Mouse (Mus musculus) forebrain, embryonic 16.5 days (tissue): ENCODE results near the gene Ace3. TPM values are rescaled to one million over a fixed set of nuclear protein-coding genes. Genes with fewer than 3 reads are reported as not detected.
A peak's percentile ranks its signal among the peaks of the same experiment; 100 is the strongest.

ENCODE experiments used
- ATAC-seq: fragments of 200-750 bp; cut with Nextera tagmentation; 2 replicates; pipeline ENCODE4 v1.8.0; 2017; ENCODE audit warnings: mild to moderate bottlenecking, moderate library complexity
- H3K27ac ChIP-seq: fragments of 300-500 bp; sonication (generic); 2 replicates; pipeline ENCODE4 v1.5.1; 2014; ENCODE audit warnings: low read length, control low read depth
- H3K27me3 ChIP-seq: fragments of 300-500 bp; sonication (generic); replicated peaks from 2 replicates; pipeline ENCODE4 v1.6.1; 2014; ENCODE audit warnings: low read length; ENCODE audit not compliant: control insufficient read depth, insufficient read depth
- H3K36me3 ChIP-seq: fragments of 300-500 bp; sonication (generic); 2 replicates; pipeline ENCODE4 v1.6.1; 2014; ENCODE audit not compliant: control insufficient read depth, insufficient read depth
- H3K4me1 ChIP-seq: fragments of 300-500 bp; sonication (generic); replicated peaks from 2 replicates; pipeline ENCODE4 v1.6.1; 2014; ENCODE audit warnings: low read length; ENCODE audit not compliant: control insufficient read depth, insufficient read depth
- H3K4me2 ChIP-seq: fragments of 300-500 bp; sonication (generic); 2 replicates; pipeline ENCODE4 v1.6.1; 2014; ENCODE audit warnings: mild to moderate bottlenecking, low read length, control low read depth
- H3K4me3 ChIP-seq: fragments of 300-500 bp; sonication (generic); replicated peaks from 2 replicates; pipeline ENCODE4 v1.5.1; 2014; ENCODE audit warnings: mild to moderate bottlenecking, low read length, control low read depth
- H3K9ac ChIP-seq: fragments of 300-500 bp; sonication (generic); replicated peaks from 2 replicates; pipeline ENCODE4 v1.6.1; 2014; ENCODE audit warnings: low read depth, low read length, control low read depth
- H3K9me3 ChIP-seq: fragments of 300-500 bp; sonication (generic); 2 replicates; pipeline ENCODE4 v1.6.1; 2016; ENCODE audit warnings: low read length; ENCODE audit not compliant: control insufficient read depth
- WGBS: fragments of 180-500 bp; shearing (Covaris S2); extraction: QIAGEN DNeasy Blood & Tissue Kit; methylation state at CpG from one replicate; pipeline ENCODE4 v1.1.7; 2014; 5-methylcytosine and 5-hydroxymethylcytosine counted together
- polyA plus RNA-seq: library from polyadenylated mRNA; unstranded; fragments of >200 nt; fragmentation: Nextera tagmentation; extraction: Ambion mirVana; gene quantifications from 2 replicates; pipeline ENCODE4 v1.2.1, GENCODE M21; 2015

Ace3 gene
- polyA plus RNA-seq, 1 experiment from 2014 or later: not detected

DNA sequence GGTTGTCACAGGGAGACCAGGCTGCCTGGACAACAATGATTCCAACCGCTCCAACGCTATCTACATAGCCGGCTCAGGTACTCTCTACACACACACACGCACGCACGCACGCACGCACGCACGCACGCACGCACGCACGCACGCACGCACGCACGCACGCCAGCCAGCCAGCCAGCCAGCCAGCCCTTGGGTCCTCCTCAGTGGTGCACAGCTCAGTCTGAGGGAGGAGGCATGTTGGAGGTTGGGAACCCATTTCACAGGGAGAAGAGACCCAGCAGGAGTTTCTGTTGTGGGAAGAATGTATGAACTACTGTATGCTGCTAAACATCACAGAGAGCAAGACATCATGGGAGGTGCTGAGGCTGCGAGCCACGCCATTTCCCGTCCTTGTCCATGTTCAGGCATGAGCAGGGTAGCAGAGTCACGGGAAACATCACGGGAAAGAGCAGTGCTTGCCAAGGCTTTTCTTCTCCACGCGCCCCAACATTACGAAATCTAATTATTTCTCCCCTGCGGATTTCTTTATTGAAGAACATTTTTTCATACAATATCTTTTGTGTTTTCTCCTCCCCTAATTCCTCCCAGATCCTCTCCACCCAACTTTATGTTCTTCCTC, 38.6 kb upstream of the Ace3 start:
- ATAC-seq: no peak
- no peak overlapping the region for H3K9ac ChIP-seq
- H3K4me1 ChIP-seq: peaks cover 7% of the 10 kb centered on the region
- no peaks in the 10 kb centered on the region for H3K27me3 ChIP-seq
- no peak overlapping the region for H3K4me3 ChIP-seq
- H3K27ac ChIP-seq: no peak overlapping the region
- 85% methylated on average over 28 of the region's 28 CpGs for WGBS
- H3K9me3 ChIP-seq: no peaks in the 10 kb centered on the region
- no peaks in the 10 kb centered on the region for H3K36me3 ChIP-seq
- no peak overlapping the region for H3K4me2 ChIP-seq

GRCm38 (mm10) chr11:105957501-105957900, 37.0 kb upstream of the Ace3 start:
- Histone ChIP-seq H3K4me1 (peaks cover 7% of the 10 kb centered on the region), H3K36me3 (no peaks in the 10 kb centered on the region), H3K27ac (no peak overlapping the region), H3K27me3 (no peaks in the 10 kb centered on the region), H3K4me2 (no peak overlapping the region), H3K4me3 (no peak overlapping the region), H3K9me3 (no peaks in the 10 kb centered on the region), H3K9ac (no peak overlapping the region)
- ATAC-seq: no peak
- WGBS: 34% methylated on average over 6 of the region's 6 CpGs

DNA sequence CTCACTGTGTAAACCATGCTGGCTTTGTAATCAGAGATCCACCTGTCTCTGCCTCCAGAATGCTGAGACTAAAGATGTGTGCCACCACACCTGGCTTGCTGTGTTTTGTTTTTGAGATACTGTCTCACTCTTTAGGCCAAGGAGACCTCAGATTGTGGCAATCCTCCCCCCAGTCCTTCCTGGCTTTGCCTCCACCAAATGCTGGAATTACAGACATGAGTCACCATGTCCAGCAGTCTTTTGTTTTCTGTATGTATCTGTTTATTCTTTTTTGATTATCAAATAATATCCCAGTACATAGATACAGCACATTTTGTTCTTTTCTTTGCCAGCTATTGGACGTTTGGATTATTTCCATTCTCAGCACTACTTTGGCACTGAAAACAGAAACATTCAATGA, 35.9 kb upstream of the Ace3 start:
- no peak overlapping the region for H3K4me3 ChIP-seq
- no peak overlapping the region for H3K4me2 ChIP-seq
- 32% methylated on average over 1 of the region's 1 CpGs for WGBS
- no peaks in the 10 kb centered on the region for H3K36me3 ChIP-seq
- no peaks in the 10 kb centered on the region for H3K9me3 ChIP-seq
- no peak overlapping the region for H3K9ac ChIP-seq
- H3K27ac ChIP-seq: no peak overlapping the region
- H3K4me1 ChIP-seq: peaks cover 7% of the 10 kb centered on the region
- ATAC-seq: no peak
- H3K27me3 ChIP-seq: no peaks in the 10 kb centered on the region

DNA sequence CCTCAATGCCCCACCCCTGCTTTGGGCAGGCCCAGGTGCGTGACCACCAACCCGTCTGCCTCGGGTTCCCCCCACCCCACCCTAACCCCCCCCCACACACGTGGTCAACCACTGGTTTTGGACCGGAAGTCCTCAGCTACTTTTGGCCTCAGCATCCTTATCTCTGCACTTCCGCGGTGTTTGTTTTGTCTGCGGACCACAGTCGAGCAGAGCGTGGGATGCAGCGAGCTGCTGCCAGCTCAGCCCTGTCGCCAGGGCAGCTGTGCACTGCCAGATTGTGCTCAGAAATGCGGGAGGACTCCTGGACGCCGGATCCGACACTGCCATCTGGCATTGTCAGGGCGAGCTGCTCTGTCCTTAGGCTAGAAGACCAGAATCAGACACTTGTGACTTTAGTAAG, 35.1 kb upstream of the Ace3 start:
- 0 out of 2 replicates have a peak, but pooled peaks have one; percentile 47 for ATAC-seq
- H3K9me3 ChIP-seq: no peaks in the 10 kb centered on the region
- H3K9ac ChIP-seq: no peak overlapping the region
- no peak overlapping the region for H3K4me3 ChIP-seq
- H3K4me1 ChIP-seq: peaks cover 7% of the 10 kb centered on the region
- H3K27ac ChIP-seq: no peak overlapping the region
- no peaks in the 10 kb centered on the region for H3K27me3 ChIP-seq
- no peaks in the 10 kb centered on the region for H3K36me3 ChIP-seq
- no peak overlapping the region; the same call in 1 of the 2 replicates for H3K4me2 ChIP-seq
- WGBS: 54% methylated on average over 17 of the region's 17 CpGs

DNA sequence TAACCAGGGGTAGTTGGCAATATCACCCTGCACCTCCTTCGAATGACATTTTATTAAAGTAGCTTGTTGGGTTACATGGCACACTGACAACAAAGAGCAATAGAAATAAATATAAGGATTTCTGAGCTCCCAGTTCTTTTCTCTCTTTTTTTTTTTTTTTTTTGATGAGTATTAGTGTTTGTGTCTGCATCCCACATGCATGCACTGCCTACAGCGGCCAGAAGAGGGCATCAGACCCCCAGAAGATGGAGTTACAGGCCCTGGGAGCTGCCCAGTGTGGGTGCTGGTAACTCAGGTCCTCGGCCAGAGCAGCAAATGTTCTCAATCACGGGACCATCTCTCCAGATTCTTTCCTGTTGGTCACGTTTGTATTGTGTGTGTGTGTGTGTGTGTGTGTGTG, 29.8 kb upstream of the Ace3 start:
- Histone ChIP-seq H3K4me1 (peaks cover 12% of the 10 kb centered on the region), H3K27me3 (peaks cover 13% of the 10 kb centered on the region), H3K9ac (no peak overlapping the region), H3K27ac (no peak overlapping the region), H3K4me2 (no peak overlapping the region), H3K36me3 (no peaks in the 10 kb centered on the region), H3K4me3 (no peak overlapping the region), H3K9me3 (no peaks in the 10 kb centered on the region)
- WGBS: 76% methylated on average over 5 of the region's 5 CpGs
- ATAC-seq: no peak

DNA sequence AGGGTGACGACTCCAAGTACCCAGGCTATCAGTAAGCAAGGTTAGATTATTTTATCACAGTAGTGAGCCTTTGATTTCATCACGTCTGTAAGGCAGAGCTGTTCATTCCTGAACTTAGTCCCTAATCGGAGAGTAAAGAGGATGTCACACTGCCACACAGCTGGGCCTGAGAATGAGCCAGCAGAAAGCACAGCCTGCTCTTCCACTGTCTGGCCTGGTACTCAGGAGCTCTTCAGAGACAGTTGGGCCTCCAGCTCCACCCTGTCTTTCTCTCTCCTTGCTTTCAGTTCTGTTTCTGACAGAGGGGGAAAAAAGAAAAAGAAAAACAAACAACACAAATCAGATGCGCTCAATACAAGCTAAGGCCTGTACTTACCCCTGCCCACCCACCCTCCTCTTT, 28.2 kb upstream of the Ace3 start:
- ATAC-seq: no peak
- Histone ChIP-seq H3K27ac (no peak overlapping the region), H3K4me2 (no peak overlapping the region), H3K27me3 (peaks cover 13% of the 10 kb centered on the region), H3K9me3 (no peaks in the 10 kb centered on the region), H3K36me3 (no peaks in the 10 kb centered on the region), H3K9ac (no peak overlapping the region), H3K4me3 (no peak overlapping the region), H3K4me1 (peaks cover 12% of the 10 kb centered on the region)
- 74% methylated on average over 4 of the region's 4 CpGs for WGBS

DNA sequence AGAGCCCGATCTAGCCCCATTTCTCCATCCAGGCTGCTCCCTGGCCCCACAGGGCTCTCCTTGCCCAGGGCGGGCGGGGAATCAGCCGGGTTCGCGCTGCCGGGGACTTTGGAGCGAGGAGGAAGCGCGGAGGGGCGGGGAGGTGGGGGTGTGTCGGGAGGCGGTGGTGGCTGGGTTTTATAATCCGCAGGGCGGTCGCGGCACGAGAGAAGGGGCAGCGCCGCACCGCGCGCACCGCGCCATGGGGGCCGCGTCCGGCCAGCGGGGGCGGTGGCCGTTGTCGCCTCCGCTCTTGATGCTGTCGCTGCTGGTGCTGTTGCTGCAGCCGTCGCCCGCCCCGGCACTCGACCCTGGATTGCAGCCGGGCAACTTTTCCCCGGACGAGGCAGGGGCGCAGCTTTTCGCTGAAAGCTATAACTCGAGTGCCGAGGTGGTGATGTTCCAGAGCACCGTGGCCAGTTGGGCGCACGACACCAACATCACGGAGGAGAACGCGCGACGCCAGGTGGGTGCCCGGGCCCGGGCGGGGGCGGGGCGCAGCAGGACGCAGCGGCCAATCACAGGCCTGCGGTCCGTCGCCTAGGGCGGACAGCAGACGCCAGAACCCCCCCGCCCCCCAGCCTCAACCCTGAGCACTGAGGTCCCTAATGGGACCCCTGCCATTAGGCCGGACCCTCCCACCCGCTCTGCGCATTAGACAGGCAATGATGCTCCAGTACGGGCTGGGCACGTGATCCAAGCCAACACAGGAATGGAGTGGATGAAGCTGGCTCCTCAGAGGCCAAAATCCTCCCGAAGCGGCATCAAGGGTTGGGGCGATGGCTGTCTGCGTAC, 26.5 kb upstream of the Ace3 start, which contains the start of gene Ace:
Gene Ace, plus strand, starts transcription at position 205 of the 834 bp plus-strand sequence.
- ATAC-seq: peak; percentile 73
- peaks cover 12% of the 10 kb centered on the region for H3K4me1 ChIP-seq

GRCm38 (mm10) chr11:105968948-105969347, 25.5 kb upstream of the Ace3 start:
- 47% methylated on average over 10 of the region's 10 CpGs for WGBS
- H3K27ac ChIP-seq: no peak overlapping the region
- no peaks in the 10 kb centered on the region for H3K36me3 ChIP-seq
- peaks cover 12% of the 10 kb centered on the region for H3K4me1 ChIP-seq
- no peaks in the 10 kb centered on the region for H3K9me3 ChIP-seq
- H3K4me3 ChIP-seq: no peak overlapping the region
- no peak overlapping the region for H3K9ac ChIP-seq
- no peak for ATAC-seq
- peaks cover 13% of the 10 kb centered on the region for H3K27me3 ChIP-seq
- H3K4me2 ChIP-seq: no peak overlapping the region; the same call in 1 of the 2 replicates

More for the DNA sequence above, 26.5 kb upstream of the Ace3 start, which contains the start of gene Ace:
- peak within 1 kb of the TSS; percentile 58 for H3K9ac ChIP-seq
- H3K9me3 ChIP-seq: no peaks in the 10 kb centered on the region
- H3K27me3 ChIP-seq: peaks cover 13% of the 10 kb centered on the region
- no peaks in the 10 kb centered on the region for H3K36me3 ChIP-seq
- H3K4me2 ChIP-seq: peak within 1 kb of the TSS; percentile 97
- no peak within 1 kb of the TSS for H3K27ac ChIP-seq
- H3K4me3 ChIP-seq: peak within 1 kb of the TSS; percentile 58
- under 1% methylated on average over 69 of the region's 76 CpGs for WGBS

- no peaks in the 10 kb centered on the region for H3K9me3 ChIP-seq
- ATAC-seq: no peak
- H3K9ac ChIP-seq: no peak overlapping the region
- H3K4me1 ChIP-seq: peaks cover 12% of the 10 kb centered on the region
- 60% methylated on average over 1 of the region's 1 CpGs for WGBS
- H3K36me3 ChIP-seq: no peaks in the 10 kb centered on the region
- no peak overlapping the region for H3K4me2 ChIP-seq
- H3K27me3 ChIP-seq: peaks cover 13% of the 10 kb centered on the region
- H3K27ac ChIP-seq: no peak overlapping the region
- no peak overlapping the region for H3K4me3 ChIP-seq
Measured at GRCm38 (mm10) chr11:105969516-105969915, 25.0 kb upstream of the Ace3 start.
